Mouse (Mus musculus) midbrain, postnatal 0 days (tissue): ENCODE measurements at regions not wholly inside any gene's neighbourhood (a gene's known extent, or its start where the extent isn't known, plus 50 kb on each side); places are given as distances from the start of the nearest gene placed in this dataset.

Source experiments
- ATAC-seq: fragments of 200-750 bp; cut with Nextera tagmentation; 2 replicates; pipeline ENCODE4 v1.8.0; 2017; ENCODE audit warnings: moderate number of reproducible peaks, mild to moderate bottlenecking, moderate TSS enrichment, moderate library complexity; ENCODE audit not compliant: low FRiP score
- DNase-seq: peaks from one replicate; pipeline ENCODE4 v3.0.0-alpha.2; 2015; ENCODE audit warnings: low spot score
- H3K27ac ChIP-seq: fragments of 300-500 bp; sonication (generic); 2 replicates; pipeline ENCODE4 v1.5.1; 2014; ENCODE audit warnings: low read depth, mild to moderate bottlenecking, low read length, mixed read lengths
- H3K27me3 ChIP-seq: fragments of 300-500 bp; sonication (generic); 2 replicates; pipeline ENCODE4 v1.6.1; 2014; ENCODE audit warnings: low read length, control low read depth, mixed read lengths; ENCODE audit not compliant: insufficient read depth
- H3K36me3 ChIP-seq: fragments of 300-500 bp; sonication (generic); 2 replicates; pipeline ENCODE4 v1.6.1; 2014; ENCODE audit warnings: low read length, control low read depth, mixed read lengths; ENCODE audit not compliant: insufficient read depth
- H3K4me1 ChIP-seq: fragments of 300-500 bp; sonication (generic); 2 replicates; pipeline ENCODE4 v1.6.1; 2014; ENCODE audit warnings: mild to moderate bottlenecking, control low read depth, antibody characterized with exemption, low read length, mixed read lengths; ENCODE audit not compliant: insufficient read depth
- H3K4me2 ChIP-seq: fragments of 300-500 bp; sonication (generic); 2 replicates; pipeline ENCODE4 v1.6.1; 2014; ENCODE audit warnings: low read depth, mild to moderate bottlenecking, low read length, mixed read lengths; ENCODE audit not compliant: poor library complexity, severe bottlenecking
- H3K4me3 ChIP-seq: fragments of 300-500 bp; sonication (generic); 2 replicates; pipeline ENCODE4 v1.5.1; 2014; ENCODE audit warnings: low read depth, mild to moderate bottlenecking, low read length, moderate library complexity
- H3K9ac ChIP-seq: fragments of 300-500 bp; sonication (generic); replicated peaks from 2 replicates; pipeline ENCODE4 v1.6.1; 2014; ENCODE audit warnings: mild to moderate bottlenecking, low read length, moderate library complexity, mixed read lengths; ENCODE audit not compliant: poor library complexity, severe bottlenecking
- H3K9me3 ChIP-seq: fragments of 300-500 bp; sonication (generic); 2 replicates; pipeline ENCODE4 v1.6.1; 2016; ENCODE audit warnings: low read length, control low read depth
- CTCF ChIP-seq: IDR thresholded peaks from 2 replicates; pipeline ENCODE4 v1.5.1; 2016; ENCODE audit warnings: antibody characterized with exemption, mild to moderate bottlenecking
- WGBS: fragments of 180-500 bp; shearing (Covaris S2); extraction: QIAGEN DNeasy Blood & Tissue Kit; methylation state at CpG from one replicate; pipeline ENCODE4 v1.1.7; 2014; 5-methylcytosine and 5-hydroxymethylcytosine counted together

GRCm38 (mm10) chr9:26461081-26461480 lies 272.4 kb upstream of the B3gat1 start:
- no peak for TF ChIP-seq CTCF
- WGBS, result 13% methylated on average over 2 of the region's 2 CpGs
- Histone ChIP-seq H3K36me3 (no peaks in the 10 kb centered on the region), H3K27ac (no peak overlapping the region), H3K9me3 (no peaks in the 10 kb centered on the region), H3K9ac (no peak overlapping the region), H3K4me2 (no peak overlapping the region), H3K4me3 (no peak overlapping the region), H3K4me1 (no peaks in the 10 kb centered on the region), H3K27me3 (no peaks in the 10 kb centered on the region)
- DNase-seq (no peak), ATAC-seq (no peak)

DNA sequence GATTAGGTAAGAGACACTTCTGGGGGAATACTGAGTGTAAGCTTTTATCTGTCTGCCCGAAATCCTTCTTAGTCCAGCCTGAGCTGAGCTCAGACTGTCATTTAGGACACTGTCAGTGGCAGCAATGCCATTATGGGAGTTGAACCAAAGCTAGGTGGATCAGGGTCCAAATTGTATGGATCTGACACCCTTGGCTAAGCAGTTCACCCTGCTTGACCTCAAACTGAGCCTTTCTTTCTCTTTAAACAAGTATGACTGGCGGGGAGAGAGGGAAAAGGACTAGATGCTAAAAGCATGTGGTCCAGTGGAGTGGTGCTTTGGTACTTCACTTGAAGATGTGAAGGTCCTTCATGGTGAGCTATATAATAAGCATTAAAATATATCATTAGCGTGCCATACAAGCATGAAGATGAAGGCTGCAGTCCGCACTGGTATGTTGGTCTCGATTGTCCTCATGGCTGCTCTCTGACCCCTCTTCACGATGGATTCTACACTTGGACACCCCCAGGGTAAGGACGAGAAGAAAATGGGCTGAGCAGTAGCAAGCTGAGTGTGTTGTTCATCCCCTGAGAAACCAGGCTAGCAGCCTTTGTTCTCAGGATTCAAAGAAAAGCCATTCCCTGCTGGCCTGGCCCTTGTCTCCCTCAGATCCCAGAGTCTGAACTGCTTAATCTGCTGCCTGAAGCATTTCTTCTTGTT lies 262.7 kb upstream of the B3gat1 start:
- no peak for DNase-seq
- 32% methylated on average over 7 of the region's 7 CpGs for WGBS
- TF ChIP-seq CTCF, result no peak

DNA sequence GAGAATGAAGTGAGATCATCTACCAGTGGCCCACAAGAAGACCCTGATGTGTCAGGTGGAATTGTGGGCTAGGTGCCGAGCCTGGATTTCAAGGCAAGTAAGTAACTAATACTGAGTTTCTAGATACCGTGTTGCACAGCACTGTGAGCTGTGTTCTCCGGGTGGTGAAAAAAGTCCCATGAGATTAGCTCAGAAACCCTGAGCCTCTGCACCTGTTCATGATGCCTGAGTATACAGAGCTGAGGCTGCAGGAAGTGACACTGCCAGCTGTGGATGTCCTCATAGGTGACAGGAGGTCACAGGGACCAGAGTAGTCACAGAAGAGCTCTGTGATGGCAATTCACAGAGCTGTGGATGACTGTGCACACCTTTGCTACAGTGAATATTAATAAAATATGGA lies 257.2 kb upstream of the B3gat1 start:
- H3K27ac ChIP-seq, result no peak overlapping the region
- 97% methylated on average over 3 of the region's 3 CpGs for WGBS

More for the DNA sequence above, 262.7 kb upstream of the B3gat1 start:
- no peaks in the 10 kb centered on the region for H3K9me3 ChIP-seq
- H3K4me2 ChIP-seq, result no peak overlapping the region
- no peak overlapping the region for H3K9ac ChIP-seq
- no peak overlapping the region for H3K4me3 ChIP-seq
- no peak for ATAC-seq
- H3K27me3 ChIP-seq, result no peaks in the 10 kb centered on the region
- H3K27ac ChIP-seq, result no peak overlapping the region
- H3K4me1 ChIP-seq, result no peaks in the 10 kb centered on the region
- H3K36me3 ChIP-seq, result no peaks in the 10 kb centered on the region

GRCm38 (mm10) chr9:26480881-26481280 lies 252.6 kb upstream of the B3gat1 start:
- no peak for TF ChIP-seq CTCF
- H3K27ac ChIP-seq, result no peak overlapping the region
- no peak overlapping the region for H3K4me3 ChIP-seq
- ATAC-seq (no peak), DNase-seq (no peak)
- 65% methylated on average over 8 of the region's 8 CpGs for WGBS
- no peaks in the 10 kb centered on the region for H3K9me3 ChIP-seq
- H3K4me2 ChIP-seq, result no peak overlapping the region
- H3K9ac ChIP-seq, result no peak overlapping the region
- no peaks in the 10 kb centered on the region for H3K36me3 ChIP-seq
- no peaks in the 10 kb centered on the region for H3K4me1 ChIP-seq
- no peaks in the 10 kb centered on the region for H3K27me3 ChIP-seq

More for the DNA sequence above, 257.2 kb upstream of the B3gat1 start:
- Histone ChIP-seq H3K27me3 (no peaks in the 10 kb centered on the region), H3K4me3 (no peak overlapping the region), H3K9ac (no peak overlapping the region), H3K36me3 (no peaks in the 10 kb centered on the region), H3K4me2 (no peak overlapping the region), H3K4me1 (no peaks in the 10 kb centered on the region), H3K9me3 (no peaks in the 10 kb centered on the region)
- DNase-seq (no peak), ATAC-seq (no peak)
- no peak for TF ChIP-seq CTCF

GRCm38 (mm10) chr9:26481890-26482289 lies 251.6 kb upstream of the B3gat1 start:
- Histone ChIP-seq H3K36me3 (no peaks in the 10 kb centered on the region), H3K4me2 (no peak overlapping the region), H3K27me3 (no peaks in the 10 kb centered on the region), H3K9me3 (no peaks in the 10 kb centered on the region), H3K27ac (no peak overlapping the region), H3K4me1 (no peaks in the 10 kb centered on the region), H3K9ac (no peak overlapping the region), H3K4me3 (no peak overlapping the region)
- no peak for TF ChIP-seq CTCF
- no peak for DNase-seq
- no peak for ATAC-seq

DNA sequence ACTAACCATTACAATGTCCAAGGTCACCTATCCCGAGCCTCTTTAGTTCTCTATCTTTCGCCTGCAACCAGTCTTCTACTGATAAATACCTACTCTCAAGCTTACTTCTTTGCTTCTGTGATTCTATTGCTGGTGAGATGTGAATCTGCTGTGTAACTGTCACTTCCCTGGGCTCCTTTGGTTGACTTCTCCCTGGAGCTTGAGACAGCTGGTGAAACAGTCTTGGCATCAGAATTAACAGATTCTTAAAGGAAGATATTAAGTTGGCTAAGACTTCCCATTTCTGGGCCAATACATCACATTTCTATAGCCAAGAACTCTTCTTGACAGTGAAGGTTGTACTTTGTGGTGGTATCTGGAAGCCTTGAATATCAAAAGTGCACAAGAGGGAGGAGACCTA lies 239.8 kb upstream of the B3gat1 start:
- TF ChIP-seq CTCF, result no peak
- Histone ChIP-seq H3K27ac (no peak overlapping the region), H3K27me3 (no peaks in the 10 kb centered on the region), H3K4me1 (no peaks in the 10 kb centered on the region), H3K9ac (no peak overlapping the region), H3K4me2 (no peak overlapping the region), H3K36me3 (no peaks in the 10 kb centered on the region), H3K9me3 (no peaks in the 10 kb centered on the region), H3K4me3 (no peak overlapping the region)
- DNase-seq (no peak), ATAC-seq (no peak)
- 90% methylated on average over 2 of the region's 2 CpGs for WGBS
